Mouse (Mus musculus): Measurements from ENCODE around the gene Mbnl2.

Mbnl2 gene

GRCm38 (mm10) chr14:120361121-120361520 is 85.7 kb downstream of the Mbnl2 start:
- DNase-seq: no peak

DNA sequence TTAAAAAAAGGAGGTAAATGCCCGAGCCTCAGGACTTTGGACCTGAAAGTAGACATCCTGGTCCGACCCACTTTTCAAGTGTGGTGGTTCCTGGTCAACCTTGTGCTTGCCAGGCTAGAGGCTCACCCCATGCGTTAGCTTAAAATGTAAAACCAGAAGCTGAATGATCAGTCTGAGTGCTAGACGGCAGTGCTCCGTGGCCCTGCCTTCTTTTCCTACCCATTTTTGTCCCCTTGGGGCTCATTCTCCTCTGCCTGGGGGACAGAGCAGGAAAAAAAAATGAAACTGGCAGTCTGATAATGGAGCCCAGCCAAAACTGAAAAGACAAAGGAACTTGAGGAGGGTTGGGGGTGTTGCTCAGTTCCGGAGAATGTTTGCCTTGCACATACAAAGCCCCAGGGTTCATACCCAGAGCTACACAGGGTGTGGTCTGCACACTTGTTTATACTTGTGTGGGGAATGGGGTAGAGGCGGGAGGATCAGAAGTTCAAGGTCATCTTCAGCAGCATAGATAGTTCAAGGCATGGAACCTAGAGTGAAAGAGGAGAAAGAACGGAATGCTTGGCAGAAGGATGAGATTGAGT is 87.0 kb downstream of the Mbnl2 start:
- no peak for DNase-seq

- no peak for DNase-seq
Observed at GRCm38 (mm10) chr14:120363090-120363818, 87.8 kb downstream of the Mbnl2 start.

GRCm38 (mm10) chr14:120365088-120365487 is 89.6 kb downstream of the Mbnl2 start:
- no peak for DNase-seq

- DNase-seq: no peak
Observed at GRCm38 (mm10) chr14:120366962-120367361, 91.5 kb downstream of the Mbnl2 start.

DNA sequence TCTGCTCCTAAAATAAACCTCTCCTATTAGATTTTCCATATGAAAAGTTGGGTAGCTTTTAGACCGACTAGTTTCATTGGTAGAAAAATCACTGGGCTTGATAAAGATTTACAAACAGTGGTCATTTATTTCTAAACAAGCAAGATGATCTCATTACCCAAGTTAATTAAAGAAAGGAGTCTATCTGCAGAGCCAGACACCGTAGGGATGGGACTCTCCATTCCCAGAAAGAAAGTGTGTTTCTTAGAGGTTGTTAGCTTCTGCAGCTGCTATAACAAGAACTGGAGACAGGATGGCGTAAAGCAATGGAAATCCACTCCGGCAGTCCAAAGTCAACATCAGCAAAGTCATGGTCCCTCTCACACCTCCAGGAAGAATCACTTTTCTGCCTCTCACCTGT is 92.1 kb downstream of the Mbnl2 start:
- DNase-seq: no peak

GRCm38 (mm10) chr14:120368456-120368855 is 93.0 kb downstream of the Mbnl2 start:
- no peak for DNase-seq

DNA sequence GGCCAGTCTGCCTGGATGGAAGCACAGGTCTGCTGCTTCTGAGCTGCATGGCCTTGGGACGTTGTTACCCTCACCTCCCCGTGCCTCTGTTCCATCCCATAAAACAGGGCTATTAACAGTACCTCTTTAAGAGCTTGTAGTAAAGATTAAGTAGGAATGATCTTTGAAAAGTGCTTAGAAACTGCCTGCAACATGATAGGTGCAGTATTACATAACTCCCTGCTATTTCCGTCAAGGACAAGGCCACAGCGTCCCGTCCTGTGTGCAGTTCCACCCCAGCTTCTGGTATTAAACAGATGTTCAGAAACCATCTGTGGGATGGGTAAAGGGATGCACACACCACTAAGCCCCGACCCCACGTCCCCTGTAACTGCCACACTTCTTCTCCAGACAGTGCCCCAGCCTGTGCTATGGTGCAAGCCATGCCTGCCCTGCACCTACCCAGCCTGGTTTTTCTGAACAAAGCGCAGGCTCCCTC is 93.5 kb downstream of the Mbnl2 start:
- no peak for DNase-seq

DNA sequence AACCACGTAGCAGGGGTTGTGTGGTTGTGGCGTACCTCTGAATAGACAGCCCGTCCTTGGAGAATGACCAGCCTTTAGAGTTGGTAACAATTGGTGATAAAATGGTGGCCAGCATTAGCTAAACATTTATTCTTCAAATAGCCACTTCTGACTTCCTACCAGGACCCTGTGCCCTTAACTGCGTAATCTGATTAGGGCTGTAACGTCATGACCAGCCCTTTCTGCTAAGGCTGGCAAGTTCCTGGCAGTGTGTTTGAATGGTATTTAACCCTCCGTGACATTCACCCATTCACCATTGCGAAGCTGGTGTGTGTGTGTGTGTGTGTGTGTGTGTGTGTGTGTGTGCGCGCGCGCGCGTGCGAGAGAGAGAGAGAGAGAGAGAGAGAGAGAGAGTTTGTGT is 94.6 kb downstream of the Mbnl2 start:
- no peak for DNase-seq

DNA sequence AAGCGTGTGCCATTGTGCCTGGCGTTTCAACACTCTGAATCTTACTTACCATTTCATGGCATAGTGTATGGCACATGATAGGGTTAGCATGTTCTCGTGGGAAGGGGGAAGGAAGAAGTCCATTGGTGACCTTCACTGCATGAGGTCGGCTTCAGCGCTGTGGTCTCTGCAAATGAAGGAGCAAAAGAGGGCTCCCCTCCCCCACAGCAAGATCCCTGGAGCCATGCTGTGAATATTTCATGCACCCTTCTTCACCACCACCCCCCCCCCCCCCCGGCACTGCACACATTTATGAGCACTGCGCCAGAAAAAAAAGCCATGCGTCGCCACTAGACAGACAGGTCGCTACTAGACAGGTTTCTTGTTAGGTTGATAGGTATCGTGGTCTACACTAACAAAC is 95.2 kb downstream of the Mbnl2 start:
- no peak for DNase-seq

- no peak for DNase-seq
Observed at GRCm38 (mm10) chr14:120371174-120371573, 95.7 kb downstream of the Mbnl2 start.

- DNase-seq: no peak
Observed at GRCm38 (mm10) chr14:120373026-120374024, 97.9 kb downstream of the Mbnl2 start.

DNA sequence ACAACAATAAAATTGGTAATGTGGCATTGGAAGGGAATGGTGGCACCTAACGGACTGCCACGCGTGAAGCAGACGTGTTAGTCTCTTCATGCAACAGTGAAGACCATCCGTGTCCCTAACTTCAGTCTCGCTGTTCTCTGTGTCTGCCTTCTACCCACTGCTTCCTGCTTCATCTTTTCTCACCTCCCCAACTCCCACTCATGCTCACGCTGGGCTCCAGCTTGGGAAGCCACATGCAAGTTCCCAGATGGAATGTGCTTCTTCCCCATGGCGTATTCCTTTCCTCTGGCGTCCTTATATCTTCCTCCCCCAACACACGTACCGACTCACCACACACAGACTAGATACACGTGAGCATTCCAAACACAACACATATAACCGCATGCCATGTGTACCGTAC is 99.3 kb downstream of the Mbnl2 start:
- DNase-seq: no peak

DNA sequence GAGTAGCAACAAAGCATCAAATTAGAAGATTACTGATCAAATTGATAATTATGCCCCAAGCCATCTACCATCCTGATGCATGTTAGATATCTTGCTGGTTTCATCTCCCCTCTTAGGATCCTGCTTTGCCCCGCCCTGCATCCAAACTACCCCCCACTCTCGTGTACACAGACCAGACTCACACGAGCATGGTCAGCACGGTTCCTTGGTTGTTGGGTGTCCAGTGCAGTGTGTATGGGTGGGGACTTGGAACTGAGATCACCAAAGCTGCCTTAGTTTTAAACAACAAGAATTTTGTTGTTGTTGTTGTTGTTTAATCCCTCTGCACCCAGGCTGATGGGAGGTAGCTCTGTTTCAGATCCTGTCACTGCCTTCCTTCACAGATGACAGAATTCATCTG is 101.7 kb downstream of the Mbnl2 start:
- DNase-seq: no peak

DNA sequence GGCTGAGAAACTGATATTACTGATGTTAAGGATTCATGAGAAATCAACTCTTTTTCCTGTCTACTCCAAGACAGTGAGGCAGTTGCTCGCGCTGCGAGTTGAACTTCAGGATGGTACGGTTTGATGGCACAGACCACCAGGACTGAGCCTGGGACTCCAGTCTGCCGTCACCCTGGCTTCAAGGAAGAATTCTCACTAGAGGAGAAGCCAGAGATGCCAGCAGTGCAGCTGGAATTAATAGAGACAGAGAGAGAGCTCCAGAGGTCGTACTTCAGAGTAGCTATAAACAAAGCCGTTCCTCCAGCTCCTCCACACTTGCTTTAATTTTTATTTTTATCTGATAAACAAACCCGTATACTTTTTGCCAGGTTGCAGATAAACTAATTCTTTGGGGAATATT is 102.5 kb downstream of the Mbnl2 start:
- no peak for DNase-seq

- no peak for DNase-seq
Observed at GRCm38 (mm10) chr14:120379716-120380115, 104.2 kb downstream of the Mbnl2 start.

DNA sequence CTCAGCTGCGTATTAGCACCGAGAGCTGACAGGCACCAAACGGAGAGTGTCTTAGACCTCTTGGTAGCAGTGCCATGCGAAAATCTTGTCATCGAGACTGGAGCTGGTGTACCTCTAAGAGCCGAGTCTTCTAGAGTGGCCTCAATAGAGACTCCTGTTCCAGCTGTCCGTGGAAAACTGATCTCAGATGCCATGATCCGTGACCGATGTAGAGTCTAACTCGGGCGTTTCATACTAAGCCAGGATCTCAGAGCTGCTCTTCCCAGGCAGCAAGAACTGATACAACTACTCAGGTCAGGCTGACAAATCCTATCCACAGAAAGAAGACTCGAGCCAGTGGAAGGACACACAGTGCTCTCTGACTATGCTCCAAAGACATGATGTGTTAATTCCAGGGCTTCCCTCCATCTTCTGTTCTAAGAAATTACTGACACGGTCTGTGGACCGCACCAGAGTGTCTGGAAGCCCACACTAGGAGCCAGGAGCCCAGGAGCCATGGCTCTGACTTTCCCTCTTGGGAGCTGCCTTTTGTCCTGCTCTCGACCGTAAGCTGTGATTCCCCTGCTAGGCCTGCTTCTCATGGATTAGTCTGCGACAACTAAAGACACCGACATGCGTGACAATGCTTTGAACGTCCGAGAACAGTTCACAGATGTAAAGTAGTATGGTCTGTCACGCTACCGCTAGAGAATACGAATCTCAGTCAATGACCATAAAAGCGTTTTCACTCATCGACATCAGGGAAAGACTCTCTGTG is 106.1 kb downstream of the Mbnl2 start:
- DNase-seq: no peak

DNA sequence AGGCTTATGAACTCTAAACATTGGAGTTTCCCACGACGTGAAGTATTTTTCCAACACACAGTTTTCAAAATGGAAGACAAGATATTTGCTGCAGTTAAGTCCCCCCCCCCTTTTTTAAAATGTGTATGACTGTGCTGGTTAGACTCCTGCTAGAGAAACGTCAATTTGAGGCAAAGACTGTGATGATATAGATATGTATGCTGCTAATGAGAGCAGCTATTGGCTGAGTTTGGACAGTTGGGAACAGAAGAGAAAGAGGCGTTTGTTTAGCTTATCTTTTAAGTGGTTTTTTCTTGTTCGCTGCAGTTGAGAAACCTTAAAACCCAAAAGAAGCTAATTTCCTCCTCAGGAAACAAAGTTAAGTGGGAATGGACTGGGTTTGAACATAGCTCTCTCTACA is 106.7 kb downstream of the Mbnl2 start:
- DNase-seq: no peak

DNA sequence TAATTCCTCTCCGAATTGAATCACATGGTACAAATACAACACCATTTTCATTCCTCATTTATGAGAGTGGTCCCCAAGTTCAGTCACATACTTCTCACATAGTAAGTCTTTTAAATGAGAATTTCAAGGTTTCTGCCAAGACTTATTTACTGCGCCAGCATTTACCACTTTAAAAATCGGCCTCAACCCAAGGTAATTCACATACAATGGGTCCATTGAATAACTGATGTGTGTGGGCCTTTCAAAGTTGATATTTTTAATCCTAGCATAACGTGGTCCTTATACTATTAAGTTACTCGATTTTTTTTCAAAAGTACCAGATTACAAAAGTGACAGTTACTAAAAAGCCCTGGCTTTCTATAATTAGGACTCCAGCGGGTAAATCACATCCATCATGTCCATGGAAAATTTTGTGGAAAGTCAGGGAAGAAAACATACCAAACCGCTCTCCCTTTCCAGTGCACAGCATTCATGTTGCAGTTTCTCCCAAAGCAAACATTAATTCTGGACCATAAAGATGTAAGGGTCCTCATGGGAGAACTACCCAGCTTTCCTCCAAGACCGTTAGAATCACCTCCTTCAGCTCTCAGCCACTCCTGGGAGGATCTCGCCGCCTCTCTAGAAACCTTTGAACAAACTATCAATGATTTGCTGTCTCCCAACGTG is 107.8 kb downstream of the Mbnl2 start:
- DNase-seq: no peak

DNA sequence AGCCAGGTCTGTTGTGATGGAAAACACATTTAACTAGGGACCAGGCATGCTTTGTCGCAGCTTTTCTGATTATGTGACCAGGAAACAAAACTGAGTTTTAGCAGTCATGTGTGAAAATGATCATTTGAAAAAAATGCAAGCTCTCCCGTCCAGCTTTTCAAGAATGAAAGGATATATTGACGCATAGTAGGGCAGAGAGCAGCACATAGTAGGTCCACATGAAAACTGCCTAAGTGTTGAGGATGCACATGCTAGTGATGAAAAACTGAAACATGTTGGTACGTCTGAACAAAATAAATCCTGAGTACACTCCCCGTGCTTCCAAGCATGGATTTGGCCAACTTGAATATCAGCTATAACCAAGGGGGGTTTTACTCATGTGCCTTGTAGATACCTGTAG is 109.1 kb downstream of the Mbnl2 start:
- no peak for DNase-seq

DNA sequence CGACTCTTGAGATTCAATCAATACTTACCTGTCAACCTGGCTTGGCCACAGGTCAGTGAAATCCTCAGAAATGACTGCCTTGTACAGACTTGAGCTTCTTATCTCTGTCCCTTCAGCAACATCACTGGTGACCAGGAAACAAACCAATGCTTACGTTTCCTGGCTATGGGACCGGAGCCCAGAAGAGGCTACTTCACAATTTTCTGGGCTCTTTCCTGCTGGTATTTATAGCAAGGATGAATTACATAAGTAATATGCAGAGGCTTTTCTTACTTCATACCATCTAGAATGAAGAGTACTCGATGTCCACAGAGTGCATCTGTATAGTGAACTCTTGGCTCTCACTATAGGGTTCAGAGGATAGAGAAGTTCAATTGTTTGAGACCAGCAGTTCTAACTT is 111.8 kb downstream of the Mbnl2 start:
- no peak for DNase-seq
